Mouse (Mus musculus) Muller cell, postnatal 12 days (primary cell): Measurements from ENCODE around the gene Patz1.
A peak's percentile ranks its signal among the peaks of the same experiment; 100 is the strongest.

Experiments used
- DNase-seq: peaks from one replicate; pipeline ENCODE4 v3.0.0-alpha.2; 2015; ENCODE audit errors: inconsistent ontology term

Patz1 gene

DNA sequence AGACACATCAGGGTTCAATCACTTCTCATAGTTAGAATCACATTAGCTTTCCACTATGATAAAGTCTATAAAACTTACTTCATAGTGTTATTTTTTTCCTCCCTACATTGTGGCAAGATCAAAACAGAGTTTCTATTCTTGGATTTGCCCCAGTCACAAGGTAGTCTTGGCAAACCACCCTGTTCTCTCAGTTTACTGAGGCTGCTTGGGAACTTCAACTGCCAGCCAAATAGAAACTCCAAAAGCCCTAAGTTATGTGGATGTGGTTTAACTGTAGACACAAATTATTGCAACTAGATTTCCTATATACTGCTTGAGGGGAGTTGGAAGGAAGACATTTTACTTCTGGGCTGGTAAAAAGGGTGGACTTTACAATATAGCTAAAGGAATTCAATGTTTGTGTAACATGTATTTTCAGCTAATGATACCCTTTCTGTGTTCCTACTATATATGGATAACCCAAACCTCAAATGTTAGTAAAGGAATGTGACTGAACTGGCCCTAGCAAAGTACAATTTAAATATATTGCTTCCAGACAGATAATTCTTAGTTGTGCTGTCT, 41.3 kb downstream of the Patz1 start, which contains the start of gene Pik3ip1:
Gene Pik3ip1 (plus strand): TSS at position 511 of the 561 bp plus-strand sequence.
- no peak for DNase-seq

- DNase-seq = peak; percentile 84
Observed at GRCm38 (mm10) chr11:3330566-3330965, 41.9 kb downstream of the Patz1 start.

DNA sequence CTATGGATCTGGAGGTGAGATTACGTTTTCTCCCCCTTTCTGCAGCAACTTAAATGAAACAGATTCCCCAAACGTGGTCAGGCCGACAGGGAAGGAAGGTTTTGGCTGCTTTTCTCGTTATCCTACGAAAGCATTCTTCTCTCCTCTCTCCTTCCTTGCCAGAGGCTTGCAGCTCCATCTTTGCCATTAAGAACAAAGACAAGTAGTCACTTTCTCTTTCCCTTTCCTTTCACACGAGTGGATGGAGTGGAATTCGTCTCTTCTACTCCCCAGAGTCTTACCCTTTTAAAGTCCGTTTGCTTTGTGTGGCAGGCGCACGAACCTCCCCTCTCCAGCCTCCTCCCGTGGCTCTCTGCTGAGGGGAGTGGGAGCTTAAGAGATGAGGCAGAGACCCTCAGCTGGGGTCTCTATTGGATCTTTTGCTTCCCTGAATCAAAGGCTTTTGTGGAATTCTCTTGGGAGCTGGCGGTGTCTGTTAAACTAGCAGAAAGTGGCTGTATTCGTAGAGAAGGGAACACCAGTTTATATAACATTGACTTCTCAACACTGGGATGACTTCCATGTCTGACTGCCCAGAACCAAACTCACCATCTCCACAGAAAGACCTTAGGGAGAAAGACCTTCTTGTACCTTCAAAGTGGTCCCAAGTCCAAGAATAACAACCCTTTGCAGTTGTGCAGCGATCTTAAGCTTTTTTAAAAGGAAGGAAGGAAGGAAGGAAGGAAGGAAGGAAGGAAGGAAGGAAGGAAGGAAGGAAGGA, 42.5 kb downstream of the Patz1 start:
- no peak for DNase-seq

DNA sequence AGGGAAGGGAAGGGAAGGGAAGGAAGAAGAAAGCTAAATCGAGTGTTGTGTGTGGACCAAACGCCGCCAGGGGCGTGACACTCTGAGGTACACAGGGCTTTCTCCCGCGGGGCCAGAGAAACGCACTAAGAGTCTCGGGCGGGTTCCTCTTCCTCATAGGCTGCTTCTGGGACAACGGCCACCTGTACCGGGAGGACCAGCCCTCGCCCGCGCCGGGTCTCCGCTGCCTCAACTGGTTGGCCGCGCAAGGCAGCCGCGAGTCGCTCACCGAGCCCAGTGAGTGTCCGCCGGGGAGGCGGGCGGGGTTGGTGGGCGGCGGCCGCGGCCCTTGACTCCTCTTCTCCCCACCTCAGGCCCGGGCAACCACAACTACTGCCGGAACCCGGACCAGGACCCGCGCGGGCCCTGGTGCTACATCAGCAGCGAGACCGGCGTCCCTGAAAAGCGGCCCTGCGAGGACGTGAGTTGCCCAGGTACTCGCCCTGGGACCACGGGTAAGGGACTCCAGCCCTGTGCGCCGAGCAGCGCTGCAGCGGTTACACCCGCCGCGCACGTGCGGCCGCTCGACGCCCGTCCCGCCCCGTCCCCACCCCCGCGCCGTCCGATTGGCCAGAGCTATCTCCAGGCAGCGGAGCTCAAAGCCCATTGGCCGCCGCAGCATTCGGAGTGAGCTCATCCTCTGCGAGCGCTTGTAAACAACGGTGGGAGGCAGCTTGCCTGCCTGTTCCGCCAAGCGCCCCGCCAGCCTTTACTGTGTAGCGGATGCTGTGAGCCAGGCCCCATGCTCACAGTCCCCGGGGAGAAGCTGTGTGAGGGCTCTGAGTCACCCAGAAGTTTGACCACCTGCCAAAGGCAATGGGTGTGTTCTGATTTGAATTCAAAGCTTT, 43.3 kb downstream of the Patz1 start:
- peak; percentile 97 for DNase-seq

DNA sequence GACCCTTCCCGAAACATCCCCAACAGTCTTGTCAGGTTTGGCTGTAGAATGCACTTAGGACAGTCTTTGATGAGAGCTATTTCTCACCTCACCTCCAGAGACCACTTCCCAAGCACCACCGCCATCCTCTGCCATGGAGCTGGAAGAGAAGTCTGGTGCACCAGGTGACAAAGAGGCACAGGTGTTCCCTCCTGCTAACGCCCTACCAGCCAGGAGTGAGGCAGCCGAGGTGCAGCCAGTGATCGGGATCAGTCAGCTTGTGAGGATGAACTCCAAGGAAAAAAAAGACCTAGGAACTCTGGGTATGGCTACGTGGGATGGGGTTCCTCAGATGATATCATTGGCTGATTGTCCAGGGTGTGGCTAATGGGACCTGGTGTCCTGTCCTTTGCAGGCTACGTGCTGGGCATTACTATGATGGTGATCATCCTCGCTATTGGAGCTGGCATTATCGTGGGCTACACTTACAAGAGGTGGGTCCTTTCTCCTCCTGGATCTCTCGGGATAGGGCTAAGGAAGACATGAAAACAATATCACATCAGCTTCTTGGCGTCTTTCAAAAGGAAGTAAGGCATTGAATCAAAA, 44.5 kb downstream of the Patz1 start:
- no peak for DNase-seq

- no peak for DNase-seq
Observed at GRCm38 (mm10) chr11:3334141-3334710, 45.6 kb downstream of the Patz1 start.

GRCm38 (mm10) chr11:3334711-3335316, 46.1 kb downstream of the Patz1 start:
- no peak for DNase-seq

DNA sequence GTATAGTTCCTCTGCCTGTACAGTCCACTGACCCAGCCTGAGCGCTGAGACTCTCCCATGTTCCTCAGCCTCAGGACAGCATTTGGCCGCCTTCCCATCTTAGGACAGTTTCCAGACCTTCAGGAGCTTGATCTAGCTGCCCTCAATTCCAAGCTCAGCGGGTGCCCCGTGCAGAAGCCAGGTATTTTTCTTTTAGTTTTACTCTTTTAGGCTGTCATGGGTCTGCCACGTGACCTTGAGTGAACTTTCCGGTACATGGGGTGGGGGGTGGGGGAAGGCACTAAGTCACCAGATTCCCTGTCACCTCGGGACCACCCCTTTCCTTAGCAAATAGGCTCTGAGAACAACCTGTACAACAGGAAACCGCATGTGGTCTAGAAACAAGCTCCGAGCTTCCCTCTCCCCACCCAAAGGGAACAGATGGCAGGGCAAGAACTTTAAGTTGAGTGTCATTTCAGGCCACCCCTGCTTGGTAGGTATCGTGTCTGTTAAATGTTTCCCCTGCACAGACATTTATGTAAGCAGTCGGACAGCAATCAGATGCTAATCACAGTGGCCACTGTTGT, 47.1 kb downstream of the Patz1 start:
- DNase-seq = no peak

GRCm38 (mm10) chr11:3336602-3337001, 47.9 kb downstream of the Patz1 start:
- no peak for DNase-seq

DNA sequence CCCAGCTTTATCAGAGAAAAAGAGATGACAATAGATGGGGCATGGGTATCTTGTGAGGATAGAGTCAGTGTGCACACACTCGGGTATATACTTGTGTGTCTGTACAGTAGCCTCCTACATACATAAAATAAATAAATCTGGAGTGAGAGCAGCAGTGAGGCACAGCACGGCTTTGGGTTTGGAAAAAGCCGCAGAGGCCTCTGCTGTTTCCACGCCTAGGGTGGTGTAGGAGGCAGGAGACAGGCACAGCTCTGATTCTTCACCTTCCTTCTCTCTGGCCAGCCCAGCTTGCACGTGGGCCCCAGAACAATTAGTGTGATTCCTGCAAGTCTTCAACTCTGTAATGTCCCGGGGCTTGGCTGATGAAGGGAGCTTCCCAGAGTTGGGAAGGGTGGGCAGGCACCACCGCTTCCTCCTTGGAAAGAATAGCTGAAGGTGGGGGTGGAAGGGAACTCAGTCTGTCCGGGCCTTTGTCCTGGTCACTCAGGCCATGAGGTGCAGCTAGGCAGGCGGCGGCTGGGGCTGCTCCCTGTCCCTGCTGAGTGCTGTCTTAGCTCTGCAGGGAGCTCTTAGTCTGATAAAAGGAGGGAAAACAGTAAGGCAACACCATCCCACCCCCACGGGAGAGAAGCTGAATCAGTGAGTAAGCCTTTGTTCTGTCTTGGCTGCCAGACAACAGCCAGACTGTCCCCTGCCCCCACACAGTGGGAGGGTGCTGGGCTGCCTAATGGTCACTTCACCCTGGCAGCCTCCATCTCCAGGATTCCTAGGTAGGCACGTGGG, 48.7 kb downstream of the Patz1 start:
- DNase-seq = peak; percentile 98

DNA sequence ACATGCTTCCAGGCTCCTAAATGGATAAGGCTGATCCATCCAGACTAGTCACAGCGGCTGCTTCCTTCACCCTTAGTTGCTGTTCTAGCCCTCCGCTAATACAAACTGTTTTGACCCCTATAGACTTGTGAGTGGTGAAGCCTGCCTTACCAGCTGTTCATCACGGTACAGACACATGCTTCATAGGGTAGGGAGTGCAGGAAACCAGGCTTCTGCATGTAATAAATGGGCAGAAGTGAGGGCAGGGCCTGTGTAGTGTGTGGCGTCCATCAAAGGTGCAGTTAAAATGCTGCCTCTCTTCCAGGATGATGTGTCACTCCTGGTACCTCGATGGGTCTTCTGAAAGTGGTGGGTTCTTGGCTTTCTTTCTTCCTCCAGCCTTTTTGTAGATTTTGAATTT, 49.3 kb downstream of the Patz1 start:
- no peak for DNase-seq

GRCm38 (mm10) chr11:3341476-3341875, 52.8 kb downstream of the Patz1 start:
- DNase-seq = no peak

GRCm38 (mm10) chr11:3344916-3345315, 56.2 kb downstream of the Patz1 start:
- no peak for DNase-seq

DNA sequence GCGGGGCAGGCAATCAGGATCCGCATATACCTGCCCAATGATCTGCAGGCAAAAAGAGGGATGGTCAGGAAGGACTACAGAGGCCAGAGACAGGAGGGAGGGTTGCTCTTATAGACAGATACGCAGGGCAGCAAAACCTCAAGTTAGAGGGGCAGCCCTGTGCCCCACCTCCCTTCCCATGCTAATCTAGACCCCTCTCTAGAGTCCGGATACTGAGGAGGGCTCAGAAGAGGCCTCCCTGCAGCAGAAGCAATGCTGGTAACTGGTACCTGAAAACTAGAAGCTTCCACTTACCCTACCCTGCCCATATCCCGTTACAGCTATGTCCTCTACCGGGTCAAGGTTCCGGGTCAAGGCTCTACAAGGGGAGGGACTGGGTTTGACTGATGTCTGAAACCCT, 57.7 kb downstream of the Patz1 start:
- no peak for DNase-seq

DNA sequence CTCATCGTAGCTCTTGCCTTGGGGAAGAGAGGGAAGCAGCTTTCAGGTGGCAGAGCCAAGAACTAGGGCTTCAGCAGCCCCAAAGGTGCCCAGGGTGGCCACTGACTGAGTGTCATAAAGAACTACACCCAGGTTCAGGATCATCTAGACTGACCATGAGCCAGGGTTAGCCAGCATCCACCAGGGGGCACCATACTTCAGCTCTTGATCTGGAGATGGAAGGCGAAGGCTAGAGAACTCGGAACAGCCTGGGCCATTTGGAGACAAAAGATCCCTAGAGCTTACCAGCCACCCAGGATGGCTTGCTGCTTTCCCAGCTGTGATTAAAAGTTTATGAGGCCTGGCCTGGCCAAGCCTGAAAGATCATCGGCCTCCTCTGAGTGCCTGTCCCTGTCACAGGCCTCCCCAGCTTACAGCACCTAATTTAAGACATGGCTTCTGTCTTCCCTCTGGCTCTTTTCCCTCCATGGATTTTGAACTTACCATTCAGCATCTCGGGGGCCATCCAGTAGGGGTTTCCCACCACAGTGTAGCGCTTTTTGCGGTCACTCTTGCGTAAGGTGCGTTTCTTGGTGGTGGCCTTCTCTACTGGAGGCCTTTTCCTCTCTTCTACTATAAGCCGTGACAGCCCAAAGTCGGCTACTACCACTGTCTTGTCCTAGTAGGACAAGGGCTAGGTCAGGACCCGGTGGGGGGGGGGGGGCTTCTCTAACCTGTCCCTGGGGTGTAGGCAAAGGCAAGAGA, 58.6 kb downstream of the Patz1 start:
- DNase-seq = peak; percentile 86

GRCm38 (mm10) chr11:3347835-3348195, 59.1 kb downstream of the Patz1 start:
- no peak for DNase-seq

GRCm38 (mm10) chr11:3348576-3349342, 60.1 kb downstream of the Patz1 start:
- DNase-seq = peak; percentile 39

GRCm38 (mm10) chr11:3349343-3349695, 60.6 kb downstream of the Patz1 start:
- no peak for DNase-seq

DNA sequence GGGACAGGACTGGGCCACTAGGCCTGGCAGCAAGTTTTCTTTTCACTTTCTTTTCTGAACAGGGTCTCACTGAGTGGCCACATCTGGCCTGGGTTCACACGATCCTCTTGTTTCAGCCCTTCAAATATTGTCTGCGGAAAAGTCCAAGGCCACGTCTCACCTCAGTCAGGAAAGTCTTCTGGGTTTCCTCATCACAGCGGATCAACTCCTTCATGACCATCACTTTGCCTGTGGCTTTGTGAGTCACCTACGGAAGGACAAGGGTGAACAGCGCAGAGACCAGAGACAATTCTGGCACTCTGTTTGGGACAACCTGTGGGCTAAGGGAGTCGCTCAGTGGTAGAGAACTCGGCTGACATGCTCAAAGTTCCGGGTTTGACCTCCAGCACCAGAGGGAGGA, 63.5 kb downstream of the Patz1 start:
- no peak for DNase-seq
